Mouse (Mus musculus) c-Kit-positive CD71-negative TER-119-negative erythroid progenitor cells, embryonic 14.5 days (primary cell): ENCODE results near the gene Tmem255b.
A peak's percentile ranks its signal among the peaks of the same experiment; 100 is the strongest.

Source experiments
- DNase-seq: peaks from one replicate; pipeline ENCODE4 v3.0.0-alpha.2; 2013; ENCODE audit warnings: low read depth

Gene Tmem255b

DNA sequence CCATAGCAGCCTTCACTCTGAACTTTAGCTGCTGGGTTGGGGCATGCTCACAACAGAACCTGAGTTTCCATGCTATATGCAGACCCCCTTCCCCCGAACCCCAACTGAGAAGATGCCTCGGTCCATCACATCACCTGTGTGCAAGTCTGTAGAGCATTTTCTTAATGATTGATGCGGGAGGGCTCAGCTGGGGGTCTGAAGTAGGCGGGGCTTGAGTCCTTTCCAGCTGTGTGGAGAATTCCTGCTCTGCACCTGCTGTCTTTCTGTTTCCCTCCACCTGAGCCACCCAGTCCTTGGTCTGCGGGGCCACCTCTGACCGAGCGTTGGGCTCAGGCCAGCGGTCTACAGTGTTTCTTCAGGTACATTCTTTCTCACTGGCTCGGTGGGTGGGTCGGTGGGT lies at the start of gene Tmem255b:
TSS of gene Tmem255b (plus strand) at position 301 of the 400 bp plus-strand sequence.
- no peak for DNase-seq

GRCm38 (mm10) chr8:13386366-13386765 lies 48.6 kb upstream of the Tmem255b start:
- DNase-seq = no peak

DNA sequence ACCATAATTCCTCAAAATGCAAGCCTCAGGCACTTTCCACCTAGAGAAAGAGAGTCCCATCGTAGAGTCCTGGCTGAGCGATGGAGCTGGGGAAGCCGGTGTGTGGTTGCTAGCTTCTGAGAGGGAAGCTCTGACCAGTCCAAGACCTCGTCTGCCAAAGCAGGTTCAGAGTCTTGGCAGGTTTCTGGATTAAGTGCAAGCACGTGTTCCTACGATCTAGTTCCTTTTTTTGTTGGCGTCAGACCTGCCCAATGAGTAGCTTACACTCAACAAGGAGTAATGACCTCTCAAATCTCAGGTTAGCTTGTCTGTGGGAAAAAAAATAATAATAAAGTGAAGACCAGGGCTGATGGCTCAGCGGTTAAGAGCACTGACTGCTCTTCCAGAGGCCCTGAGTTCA lies 47.3 kb upstream of the Tmem255b start:
- DNase-seq = no peak

DNA sequence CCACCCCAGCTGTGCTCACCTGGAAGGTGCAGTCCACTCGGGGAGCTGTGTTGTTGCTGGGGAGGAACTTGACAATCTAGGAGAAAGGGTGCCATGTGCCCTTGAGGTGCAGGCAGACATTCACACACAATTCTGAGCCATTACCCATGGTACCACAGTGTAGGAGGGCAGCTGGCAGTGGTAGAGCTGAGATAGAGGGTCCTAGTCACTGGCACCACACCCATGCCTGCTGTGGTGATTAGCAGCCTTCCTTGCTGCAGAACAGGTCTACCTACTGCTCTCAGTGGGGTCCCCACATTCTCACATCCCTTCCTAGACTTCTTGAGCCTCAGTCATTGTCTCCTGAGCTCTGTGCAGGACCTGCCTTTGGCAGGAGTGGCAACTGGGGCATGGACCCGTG lies 46.2 kb upstream of the Tmem255b start:
- DNase-seq = no peak

DNA sequence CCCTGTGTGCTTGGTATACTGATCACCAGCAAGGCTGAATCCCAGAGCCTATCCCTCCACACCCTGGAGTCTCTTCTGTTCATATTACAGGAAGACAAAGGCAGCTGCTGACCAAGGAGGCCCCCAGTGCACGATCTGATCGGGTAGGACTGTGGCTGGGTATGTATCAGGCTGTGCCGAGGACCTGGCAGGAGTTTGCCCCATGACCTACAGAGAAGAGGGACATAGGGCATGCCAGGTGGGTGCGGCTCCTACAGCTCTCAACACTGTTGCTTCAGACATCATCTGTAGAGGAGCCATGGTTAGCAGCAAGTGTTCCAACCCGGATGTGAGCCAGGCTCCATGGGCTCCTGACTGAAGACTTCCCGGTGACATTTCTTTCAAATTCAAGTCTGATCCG lies 41.1 kb upstream of the Tmem255b start:
- DNase-seq = no peak

DNA sequence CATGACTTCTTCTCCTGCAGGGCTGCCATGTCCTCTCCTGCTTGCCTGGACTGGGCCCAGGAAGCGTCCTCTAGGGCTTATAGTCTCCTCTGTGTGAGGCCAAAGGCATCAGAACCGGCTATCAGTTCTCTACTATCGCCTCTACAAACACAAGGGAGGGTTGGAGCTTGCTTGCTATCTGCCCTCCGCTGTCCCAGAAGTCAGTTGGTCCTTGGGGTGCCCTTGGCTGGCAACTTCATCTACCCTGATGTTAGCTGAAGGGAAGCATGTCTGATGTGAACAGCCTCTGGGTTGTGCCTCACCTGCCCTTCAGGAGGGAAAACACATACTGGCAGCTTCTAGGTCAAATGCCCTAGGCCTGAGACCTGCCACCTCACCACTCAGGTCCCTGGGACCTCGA lies 38.3 kb upstream of the Tmem255b start, which contains the start of gene Atp4b:
TSS of gene Atp4b (minus strand) at position 101 of the 400 bp plus-strand sequence.
- DNase-seq = no peak

DNA sequence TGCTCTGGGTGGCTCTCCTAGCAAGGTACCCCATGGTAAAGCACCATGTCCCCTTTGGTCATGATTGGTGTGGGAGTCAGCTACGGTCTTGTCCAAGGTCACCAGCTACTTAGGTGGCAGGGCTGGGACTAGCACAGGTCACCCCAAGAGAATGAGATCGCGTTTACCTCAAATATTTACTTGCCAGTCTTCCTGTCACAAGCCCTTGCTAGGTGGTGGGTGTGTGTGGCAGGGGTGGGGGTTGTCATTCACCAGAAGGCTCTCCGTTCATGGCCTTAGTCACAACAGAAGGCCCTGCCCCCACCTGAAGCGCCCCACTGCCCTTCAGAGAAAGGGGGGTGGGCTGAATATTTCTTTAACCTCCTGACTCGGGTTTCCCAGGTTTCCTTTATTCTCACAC lies 31.5 kb upstream of the Tmem255b start:
- no peak for DNase-seq

- DNase-seq = no peak
Observed at GRCm38 (mm10) chr8:13404666-13405131, 30.3 kb upstream of the Tmem255b start, which contains the start of gene Grk1. TSS of gene Grk1 (plus strand) at chr8:13405081.

DNA sequence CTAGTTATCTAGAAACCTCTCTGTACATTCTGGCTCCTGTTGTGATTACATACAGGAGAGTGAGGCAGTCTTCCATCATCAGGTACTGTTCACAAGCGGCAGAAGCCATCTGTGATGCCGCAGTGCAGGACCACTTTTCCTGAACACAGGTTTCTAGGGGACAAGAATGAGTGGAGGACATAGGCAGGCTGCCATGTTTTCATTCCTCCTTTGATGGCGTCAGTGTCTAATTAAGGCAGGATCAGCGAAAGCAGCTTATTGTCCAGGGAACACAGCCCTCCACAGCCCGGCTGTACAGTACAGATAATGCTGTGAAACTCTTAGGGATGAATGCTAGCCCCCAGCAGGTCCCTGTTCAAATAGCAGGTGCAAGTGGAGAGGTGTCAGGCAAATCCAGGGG lies 29.0 kb upstream of the Tmem255b start:
- DNase-seq = no peak

DNA sequence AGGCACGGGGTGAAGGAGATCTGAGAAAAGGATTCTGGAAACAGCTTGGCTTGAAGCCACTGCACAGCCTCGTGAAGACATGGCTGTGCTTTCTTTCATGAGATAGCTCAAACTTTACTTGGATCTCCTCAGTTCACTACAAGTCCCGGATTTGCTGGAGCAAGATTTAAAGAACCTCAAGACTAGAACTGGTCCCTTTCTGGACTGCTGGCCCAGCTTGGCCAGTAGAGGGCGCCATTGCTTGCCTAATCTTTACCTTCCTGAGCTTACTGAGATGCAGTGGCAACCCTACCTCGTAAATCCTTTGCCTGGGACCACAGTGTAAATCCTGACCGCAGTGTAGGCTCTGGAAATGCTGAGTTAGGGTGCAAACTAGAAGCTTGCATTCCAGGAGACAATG lies 23.4 kb upstream of the Tmem255b start:
- peak; percentile 56 for DNase-seq

DNA sequence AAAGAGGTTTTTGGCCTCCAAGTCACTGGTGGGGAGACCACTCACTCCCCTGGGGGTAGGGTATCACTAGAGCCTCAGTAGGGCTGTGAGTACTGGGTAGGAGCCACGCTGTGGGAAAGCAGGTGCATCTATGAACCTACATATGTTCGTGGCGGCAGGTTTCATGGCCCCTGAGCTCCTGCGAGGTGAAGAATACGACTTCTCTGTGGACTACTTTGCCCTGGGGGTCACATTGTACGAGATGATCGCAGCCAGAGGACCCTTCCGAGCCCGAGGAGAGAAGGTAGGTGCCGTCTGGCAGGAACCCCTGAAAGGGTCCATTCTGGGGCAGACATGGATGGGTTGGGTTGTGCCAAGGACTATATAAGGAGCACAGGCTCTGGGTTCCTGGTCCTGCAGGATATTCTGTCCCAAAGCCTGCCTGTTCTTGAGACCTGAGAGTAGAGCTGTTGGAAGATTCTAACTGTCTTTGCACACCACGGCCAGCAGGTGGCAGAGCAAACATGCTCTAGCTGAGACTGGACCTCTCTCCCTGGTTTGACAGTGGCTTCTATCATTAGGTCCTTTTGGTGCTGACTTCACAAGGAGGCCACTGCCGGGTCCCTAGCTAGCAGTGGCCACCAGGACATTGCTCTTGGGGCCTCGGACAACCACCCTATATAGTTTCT lies 22.0 kb upstream of the Tmem255b start:
- DNase-seq = peak; percentile 50

DNA sequence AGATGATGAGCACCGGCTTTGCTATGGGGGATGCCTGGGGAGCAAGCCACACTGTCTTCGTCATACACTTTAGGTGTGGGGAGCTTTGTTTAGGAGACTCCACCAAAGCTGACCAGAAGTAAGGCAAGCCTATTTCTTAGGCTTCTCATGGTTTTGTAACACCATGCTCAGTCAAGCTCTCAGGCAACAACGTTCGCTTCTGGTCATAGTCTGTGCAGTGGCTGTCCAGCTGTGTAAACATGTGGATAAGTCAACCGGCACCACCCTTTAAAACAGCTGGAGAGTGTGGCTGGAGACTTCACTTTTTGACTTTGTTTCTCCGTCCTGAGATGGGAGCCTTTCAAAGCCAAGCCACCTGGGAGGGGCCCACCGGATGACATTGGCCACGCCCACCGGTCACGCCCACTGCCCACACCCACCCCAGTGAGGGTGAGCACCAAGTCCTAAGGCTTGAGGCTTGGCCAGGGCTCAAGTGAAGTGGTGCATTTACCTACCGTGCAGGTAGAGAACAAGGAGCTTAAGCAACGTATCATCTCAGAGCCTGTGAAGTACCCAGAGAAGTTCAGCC lies 21.1 kb upstream of the Tmem255b start:
- no peak for DNase-seq

DNA sequence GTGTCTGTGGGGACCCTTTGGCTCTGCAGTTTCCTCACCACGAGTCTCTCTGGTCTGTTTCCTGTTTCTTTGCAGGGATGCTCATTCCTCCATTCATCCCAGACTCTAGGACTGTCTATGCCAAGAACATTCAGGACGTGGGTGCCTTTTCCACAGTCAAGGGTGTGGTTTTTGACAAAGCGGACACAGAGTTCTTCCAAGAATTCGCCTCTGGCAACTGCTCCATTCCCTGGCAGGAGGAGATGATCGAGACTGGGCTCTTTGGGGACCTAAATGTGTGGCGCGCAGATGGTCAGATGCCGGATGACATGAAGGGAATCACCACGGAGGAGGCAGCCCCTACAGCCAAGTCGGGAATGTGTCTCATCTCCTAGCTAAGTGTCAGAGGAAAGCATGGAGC lies 19.1 kb upstream of the Tmem255b start:
- DNase-seq = no peak

DNA sequence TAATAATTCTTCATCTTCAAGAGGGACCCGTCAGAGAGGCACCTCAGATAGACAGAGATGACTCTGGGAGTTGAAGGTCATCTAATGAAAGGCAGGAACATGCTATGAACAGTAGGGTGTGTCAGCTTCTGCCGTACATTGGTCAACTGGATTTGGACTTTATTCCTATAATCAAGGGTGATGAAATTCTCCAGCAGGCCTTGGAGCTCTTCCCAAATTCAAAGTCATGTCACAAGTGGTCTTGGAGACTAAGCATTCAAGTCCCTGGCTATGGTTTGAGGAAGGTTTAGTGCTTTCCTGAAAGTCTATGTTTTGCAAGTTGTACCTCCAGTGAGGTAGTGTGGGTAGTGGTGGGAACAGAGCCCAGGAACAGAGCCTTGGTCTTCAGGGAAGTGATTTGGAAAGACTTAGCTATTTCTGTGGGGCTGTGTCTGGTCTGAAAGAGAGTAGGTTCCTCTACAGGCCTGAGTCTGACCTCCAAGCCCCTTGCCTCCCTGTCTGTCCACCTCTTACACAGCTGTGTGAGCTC lies 15.8 kb upstream of the Tmem255b start:
- no peak for DNase-seq

DNA sequence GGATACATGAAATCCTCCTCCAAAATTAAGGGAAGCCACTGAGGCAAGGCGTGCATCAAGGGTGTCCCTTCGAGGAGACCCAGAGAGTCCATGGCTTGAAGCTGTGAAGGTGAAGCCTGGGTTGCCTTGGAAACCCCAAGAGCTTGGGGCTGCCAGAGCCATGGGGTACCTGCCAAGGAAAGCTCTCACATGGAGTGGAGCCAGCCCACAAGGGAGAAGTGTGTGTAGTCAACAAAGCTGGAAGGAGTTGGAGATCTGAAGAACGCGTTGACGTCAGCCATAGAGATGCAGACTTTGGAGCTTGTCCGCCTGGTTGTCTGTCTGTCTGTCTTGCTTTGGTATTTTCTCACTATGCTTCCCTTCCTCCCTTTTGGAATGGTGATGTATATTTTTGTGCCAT lies 14.0 kb upstream of the Tmem255b start:
- no peak for DNase-seq

GRCm38 (mm10) chr8:13427351-13427750 lies 7.6 kb upstream of the Tmem255b start:
- no peak for DNase-seq

DNA sequence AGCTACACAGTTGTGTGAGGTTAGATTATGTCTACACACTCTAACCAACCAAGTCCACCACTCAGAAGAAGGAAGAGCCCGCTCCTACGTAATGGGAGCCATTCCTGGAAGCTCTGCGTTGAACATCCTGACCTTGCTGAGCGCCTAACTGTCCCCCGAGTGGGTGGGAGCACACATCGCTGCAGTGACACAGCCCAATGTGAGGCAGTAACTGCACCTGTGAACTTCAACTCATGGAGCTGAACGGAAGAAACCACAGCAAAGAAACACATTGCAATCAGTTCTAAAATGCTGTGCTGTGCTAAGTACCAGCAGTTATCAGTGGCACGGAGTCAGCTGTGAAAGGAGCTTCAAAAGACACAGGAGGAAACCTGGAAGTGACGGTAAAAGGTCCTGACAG lies 6.8 kb upstream of the Tmem255b start:
- DNase-seq = no peak

DNA sequence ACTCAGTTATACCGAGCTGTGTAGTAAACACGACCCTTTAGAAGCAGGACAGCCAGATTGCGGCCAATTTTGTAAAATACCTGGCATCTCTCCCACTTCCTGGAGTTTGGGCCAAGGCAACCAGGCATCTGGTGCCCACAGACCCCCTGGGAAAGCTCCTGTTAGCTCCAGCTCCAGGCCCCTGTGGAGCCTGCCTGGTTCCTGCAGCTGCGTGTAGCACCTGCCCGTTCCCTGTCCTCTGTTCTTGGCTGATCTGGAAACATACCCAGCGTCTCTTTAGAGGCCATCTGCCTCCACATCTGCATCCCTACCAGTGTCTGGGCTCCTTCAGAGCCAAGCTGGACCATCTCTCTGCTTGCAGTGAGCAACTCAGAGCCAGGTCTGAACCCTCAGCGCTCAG lies 4.6 kb upstream of the Tmem255b start:
- no peak for DNase-seq

DNA sequence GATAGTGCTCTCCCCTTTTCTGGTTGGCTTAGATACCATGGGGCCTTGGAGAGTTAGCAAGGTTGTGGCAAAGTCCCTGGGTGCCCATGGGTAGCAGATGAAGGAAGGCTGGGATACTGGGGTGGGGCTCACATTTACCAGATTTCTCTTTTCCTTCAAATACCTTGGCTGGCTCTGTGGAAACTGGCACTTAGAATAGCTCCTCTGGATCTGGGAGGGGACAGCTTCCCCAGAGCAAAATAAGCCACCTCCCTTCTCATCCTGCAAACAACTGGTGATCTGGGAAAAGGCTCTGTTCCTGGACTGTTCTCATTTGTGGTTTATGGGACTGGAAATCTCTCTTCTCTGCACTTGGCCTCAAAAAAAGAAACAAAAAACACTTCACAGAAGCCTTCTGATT lies 4.1 kb upstream of the Tmem255b start:
- no peak for DNase-seq

- DNase-seq = no peak
Observed at GRCm38 (mm10) chr8:13433130-13433529, 1.9 kb upstream of the Tmem255b start.

- no peak for DNase-seq
Observed at GRCm38 (mm10) chr8:13436052-13436451, 1.1 kb downstream of the Tmem255b start.

GRCm38 (mm10) chr8:13437531-13437930 lies 2.5 kb downstream of the Tmem255b start:
- DNase-seq = no peak

DNA sequence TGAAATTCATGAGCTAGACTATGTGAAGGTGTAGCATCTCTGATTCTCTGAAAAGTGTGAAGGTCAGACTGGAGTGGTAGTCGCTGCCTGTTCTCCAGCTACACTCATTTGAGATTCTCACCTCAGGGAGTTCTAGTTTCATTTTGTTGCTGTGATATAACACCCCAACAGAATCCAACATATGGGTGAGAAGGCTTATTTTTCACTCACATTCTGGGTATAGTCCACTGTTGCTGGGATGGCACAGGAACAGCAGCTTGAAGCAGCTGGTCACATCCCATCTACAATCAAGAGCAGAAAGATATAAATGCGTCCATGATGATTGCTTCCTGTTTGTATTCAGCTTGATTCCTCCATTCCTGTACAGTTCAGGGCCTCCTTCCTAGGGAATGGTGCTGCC lies 7.2 kb downstream of the Tmem255b start:
- no peak for DNase-seq

DNA sequence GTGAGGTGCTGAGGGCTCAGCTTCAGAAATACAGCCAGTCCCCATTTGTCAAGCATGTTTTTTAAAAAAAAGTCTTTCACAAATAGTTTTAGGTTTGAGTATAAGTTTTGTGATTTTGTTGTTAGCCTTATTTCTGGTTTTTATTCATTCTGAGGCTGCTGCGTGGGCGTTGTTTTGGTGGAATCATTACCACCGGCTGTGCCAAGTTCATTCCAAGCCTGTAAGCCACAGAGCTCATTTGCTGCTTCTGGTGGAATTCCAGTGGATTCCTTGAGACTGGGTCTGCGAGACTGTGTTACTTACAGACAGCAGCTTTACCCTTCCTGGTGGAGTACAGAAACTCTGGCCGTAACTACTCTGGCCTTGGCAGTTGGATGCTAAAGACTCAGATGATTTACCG lies 11.5 kb downstream of the Tmem255b start:
- no peak for DNase-seq
